Mouse (Mus musculus) lung, postnatal 0 days (tissue): ENCODE results near the gene Thtpa.

Experiments used
- CTCF ChIP-seq: IDR thresholded peaks from 2 replicates; pipeline ENCODE4 v1.5.1; 2016; ENCODE audit warnings: antibody characterized with exemption, mild to moderate bottlenecking
- EP300 ChIP-seq: IDR thresholded peaks from 2 replicates; pipeline ENCODE4 v1.6.1; 2016; ENCODE audit warnings: antibody characterized with exemption, mild to moderate bottlenecking, control low read depth

DNA sequence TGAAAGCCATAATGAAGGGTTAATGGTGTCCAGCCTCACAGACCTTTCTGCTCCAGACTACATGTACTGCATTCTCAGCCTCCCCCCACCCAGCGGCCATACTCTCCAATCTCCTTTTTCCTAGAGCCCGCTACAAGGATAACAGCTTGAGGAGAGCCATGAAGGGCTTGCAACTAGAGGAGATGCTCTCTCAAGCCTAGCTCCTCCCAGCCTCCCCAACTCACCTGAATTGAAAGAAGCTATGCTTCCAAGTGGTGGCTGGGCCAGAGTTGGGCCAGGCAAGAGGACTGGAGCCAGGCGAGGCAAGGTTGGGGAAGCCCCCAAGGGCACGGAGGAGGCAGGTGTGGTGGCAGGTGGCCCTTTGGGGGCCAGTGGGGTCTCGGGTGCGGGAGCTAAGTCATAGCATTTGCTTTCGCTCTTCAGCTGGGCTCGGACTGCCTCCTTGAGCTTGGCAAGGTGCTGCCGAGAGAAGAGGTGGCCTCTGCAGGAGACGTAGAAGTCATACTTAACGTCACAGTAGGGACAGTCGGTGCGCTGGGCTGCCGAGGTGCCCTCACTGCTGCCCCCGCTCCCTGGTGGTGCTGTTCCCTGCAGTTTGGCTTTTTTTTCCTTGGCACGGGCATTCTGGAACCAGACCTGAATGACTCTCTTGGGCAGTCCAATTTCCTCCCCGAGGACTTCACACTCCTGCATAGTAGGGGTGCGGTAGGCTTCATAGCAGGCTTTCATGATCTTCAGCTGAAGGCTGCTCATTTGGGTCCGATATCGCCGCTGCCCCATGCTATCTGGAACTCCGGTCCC lies 30.8 kb upstream of the Thtpa start:
- no peak for TF ChIP-seq CTCF
- TF ChIP-seq EP300 = no peak
